Mouse (Mus musculus) ovary, postnatal 36 days (tissue): ENCODE results near the gene Calhm5.

ENCODE experiments used
- DNase-seq: peaks from one replicate; pipeline ENCODE4 v3.0.0; 2022; ENCODE audit warnings: low spot score, mixed read lengths

The Calhm5 gene

DNA sequence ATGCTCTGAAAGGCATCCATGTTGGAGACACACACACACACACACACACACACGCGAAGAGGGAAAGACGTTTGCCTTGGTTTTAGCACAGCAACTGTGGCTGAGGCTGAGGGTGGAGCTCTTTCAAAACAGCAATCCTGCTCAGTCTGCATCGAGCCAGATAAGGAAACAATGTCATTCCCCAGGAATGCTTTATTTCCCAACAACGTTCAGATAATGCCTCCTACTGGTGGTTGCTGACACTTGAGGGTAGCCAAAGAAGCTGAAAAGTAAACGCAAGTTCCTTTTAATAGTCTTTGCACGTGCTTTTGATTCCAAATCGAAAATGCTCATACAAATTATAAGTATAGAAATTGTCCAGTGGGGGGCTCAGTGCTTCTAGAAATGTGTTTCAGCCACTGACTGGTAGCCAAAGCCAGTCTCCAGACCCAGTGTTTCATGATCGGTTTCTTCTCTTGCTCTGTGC, at the start of gene Calhm5:
Calhm5 (minus strand) TSS at position 102 of the 466 bp plus-strand sequence.
- DNase-seq = peak; percentile 13

DNA sequence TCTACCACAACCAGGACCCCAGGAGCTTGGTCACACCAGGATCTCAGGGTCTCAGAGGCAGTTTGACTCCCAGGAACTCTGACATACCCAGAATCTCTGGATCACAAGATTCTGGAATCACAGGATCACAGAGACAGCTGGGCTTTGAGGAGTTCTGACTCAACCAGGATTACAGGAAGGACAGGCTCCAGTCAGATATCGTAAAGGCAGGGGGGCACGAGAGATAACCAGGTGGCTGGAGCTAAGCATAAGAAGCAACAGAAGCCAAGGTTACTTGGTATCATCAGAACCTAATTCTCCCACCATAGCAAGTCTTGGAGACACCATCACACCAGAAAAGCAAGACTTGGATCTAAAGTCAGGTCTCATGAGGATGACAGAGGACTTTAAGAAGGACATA, 45.4 kb upstream of the Calhm5 start:
- DNase-seq = no peak

DNA sequence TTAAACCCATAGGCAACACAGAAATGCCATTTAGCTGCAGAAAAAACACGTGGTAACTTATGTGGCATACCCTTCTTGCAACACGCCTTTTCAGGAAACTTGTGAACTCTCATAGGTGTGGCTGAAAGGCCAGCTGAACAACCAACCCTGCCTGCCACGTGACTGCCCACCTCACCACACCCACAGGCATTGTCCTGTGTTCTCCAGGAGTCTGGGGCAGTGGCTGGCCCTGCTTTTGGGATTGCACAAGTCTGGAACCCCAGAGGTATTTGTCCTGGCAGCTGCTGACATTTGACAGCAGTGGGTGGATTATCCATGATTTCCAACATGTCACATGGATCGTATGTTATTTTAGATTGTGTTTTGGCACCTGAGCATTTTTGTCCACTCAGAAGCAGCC, 43.4 kb upstream of the Calhm5 start:
- DNase-seq = no peak

- DNase-seq = no peak
Measured at GRCm38 (mm10) chr10:34138027-34138426, 41.7 kb upstream of the Calhm5 start.

GRCm38 (mm10) chr10:34136432-34136831, 40.1 kb upstream of the Calhm5 start:
- no peak for DNase-seq

- no peak for DNase-seq
Measured at GRCm38 (mm10) chr10:34131356-34131755, 35.0 kb upstream of the Calhm5 start.

DNA sequence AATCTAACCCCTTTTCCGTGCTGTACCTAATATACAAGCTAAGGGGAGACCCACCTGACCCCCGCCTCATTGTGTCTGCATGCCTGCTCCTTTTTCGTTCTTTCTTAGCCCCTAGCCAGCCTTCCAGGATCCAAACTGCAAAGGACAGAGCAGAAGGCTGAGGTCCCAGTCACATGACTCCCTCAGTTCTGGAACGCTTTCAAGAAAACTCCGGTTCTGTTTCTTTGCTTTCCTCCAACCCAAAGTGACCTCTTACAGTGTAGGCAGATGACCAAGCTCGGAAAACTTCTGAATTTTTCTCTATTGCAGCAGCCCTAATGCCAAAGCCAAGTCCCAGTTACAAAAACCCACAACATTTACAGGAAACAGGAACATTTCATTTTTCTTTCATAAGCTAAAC, 32.1 kb upstream of the Calhm5 start:
- DNase-seq = no peak

GRCm38 (mm10) chr10:34127392-34128378, 31.4 kb upstream of the Calhm5 start, which contains the start of gene Calhm6:
TSS of gene Calhm6 (minus strand) at chr10:34127984.
- DNase-seq = peak; percentile 48

DNA sequence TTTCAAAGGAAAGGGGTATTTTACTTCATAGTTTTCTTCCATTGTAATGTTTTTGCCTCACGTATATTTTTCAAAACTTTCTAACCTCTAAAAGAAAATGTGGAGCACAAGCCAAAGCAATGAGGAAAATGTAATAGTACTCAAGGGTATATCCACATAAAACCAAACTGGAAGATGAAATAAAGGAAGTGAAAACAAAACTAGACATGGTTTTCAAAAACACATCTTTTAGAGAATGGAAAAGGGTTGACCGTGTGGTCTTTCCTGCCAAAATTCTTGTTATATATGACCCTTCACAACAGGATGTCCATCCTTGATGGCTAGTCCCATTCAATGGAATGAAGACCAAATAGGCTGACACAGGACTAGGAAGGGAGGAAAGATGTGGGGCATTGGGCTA, 22.1 kb upstream of the Calhm5 start:
- no peak for DNase-seq

DNA sequence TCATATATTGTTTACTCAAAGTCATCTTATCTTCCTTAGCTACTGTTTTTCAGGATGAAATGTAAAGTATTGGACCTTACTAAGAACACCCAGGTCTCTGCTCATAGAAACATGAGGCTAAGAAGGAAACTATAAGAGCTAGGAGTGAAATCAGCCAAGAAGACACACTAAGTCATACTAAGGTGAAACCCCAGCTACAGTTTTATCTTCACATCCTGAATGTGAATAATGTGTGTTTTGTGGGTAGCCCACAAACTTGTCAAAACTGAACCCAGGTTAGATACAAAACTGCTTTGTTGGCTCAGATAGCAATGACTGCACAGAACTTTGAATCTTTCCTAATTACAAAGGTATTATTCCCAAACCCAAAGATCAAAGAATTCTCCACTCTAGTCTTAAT, 21.5 kb upstream of the Calhm5 start:
- DNase-seq = no peak

DNA sequence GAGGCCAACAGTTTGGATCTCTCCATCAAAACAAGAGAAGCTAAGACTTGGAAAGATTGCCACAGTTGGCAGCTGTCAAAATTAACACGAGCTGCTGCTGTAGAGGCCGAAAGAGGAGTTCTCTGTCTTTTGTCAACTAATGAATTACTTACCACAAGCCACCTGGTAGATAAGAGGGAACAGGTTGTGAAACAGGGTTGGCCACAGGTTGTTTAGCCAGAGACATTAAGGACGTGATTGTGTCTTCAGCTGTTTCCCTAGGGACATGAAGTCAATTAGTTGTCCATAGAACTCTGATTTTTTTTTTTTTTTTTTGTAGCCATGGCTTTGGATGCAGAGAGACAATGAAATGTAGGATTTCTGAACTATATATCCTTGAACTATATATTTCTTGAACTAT, 20.8 kb upstream of the Calhm5 start:
- no peak for DNase-seq

- no peak for DNase-seq
Measured at GRCm38 (mm10) chr10:34111964-34112738, 15.8 kb upstream of the Calhm5 start.

DNA sequence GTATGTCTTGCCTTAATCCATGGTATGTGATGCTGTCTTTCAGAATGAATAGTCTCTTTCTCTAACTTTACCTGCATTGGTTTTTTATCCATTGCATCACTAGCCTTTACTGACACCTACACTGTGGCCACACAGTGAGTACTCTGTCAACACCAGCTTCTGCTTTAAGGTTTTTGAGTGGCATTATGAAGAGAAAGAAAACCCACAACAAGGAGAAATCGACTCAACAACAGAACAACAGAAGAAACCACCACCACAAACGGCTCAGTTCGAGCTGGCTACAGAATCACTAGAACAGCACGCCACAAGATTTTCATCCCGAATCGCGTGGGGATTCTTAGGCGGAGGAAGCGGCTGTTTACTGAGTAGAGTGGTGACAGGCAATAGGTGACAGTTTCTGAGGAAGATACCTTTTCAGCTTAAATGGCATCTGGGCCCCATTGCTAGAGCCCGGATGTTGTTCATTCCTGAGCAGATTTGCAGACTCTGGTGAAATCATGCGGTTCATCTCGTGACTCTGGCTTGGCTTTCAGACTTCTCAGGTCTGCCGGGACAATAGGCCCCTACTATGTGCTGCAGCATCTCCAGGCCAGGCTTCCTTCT, 14.6 kb upstream of the Calhm5 start:
- DNase-seq = no peak

DNA sequence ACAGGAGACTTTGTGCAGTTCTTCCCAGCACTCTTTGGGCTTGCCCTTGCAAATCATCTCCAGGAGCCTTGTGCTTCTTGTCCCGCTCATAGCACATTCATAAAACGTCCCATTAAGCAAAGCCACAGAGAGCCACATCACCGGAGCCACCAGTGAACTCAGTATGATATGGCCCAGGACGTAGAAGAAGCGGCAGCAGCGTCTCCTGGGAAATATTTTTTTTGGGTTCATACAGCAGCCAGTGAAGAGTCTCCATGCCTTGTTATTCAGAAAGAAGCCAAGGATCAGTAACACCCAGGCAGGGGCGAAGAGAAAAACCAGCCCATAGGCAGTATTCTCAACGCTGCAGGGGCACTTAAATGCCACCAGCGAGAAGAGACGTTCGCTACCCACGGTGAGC, 355 bp downstream of the Calhm5 start:
- DNase-seq = no peak

- DNase-seq = no peak
Measured at GRCm38 (mm10) chr10:34095147-34095546, 1.2 kb downstream of the Calhm5 start.

GRCm38 (mm10) chr10:34091888-34092287, 4.4 kb downstream of the Calhm5 start:
- DNase-seq = no peak

- DNase-seq = no peak
Measured at GRCm38 (mm10) chr10:34090481-34090880, 5.8 kb downstream of the Calhm5 start.

DNA sequence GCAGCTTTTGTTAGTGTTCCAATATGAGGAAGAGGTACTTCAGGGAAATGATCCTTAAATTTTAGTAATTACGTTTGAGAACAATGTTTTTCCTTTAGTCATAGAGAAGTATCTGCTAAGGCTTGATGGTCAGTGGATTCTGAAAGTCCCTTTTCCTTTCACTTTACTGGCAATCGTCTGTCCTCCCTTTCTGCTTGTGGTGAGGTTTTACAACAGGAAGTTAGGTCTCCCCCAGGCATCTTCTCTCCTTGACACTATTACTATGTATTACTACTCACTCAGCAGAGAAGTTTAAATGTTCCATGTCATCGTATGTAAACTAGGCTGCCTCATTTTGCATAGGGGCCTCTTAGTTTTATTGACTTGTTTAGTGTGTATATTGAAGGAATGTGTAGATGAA, 6.8 kb downstream of the Calhm5 start:
- no peak for DNase-seq

DNA sequence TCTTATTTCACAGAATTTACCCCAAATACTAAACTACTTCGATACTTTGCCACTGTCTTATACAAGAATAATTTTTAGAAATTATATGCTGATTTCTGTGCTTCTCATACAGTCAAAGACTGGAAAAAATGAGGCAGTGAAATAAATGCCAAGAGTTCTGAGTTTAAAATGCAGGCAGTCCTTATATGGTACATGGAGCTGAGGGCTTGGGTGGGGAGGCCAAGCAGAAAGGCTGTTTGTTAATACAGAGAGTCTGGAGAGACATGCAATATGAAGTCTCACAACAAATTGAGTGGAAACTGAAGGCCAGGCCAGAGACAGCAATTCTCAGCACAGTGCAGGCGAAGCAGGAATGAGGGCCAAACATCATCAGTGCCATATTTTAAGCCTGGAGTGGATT, 7.8 kb downstream of the Calhm5 start:
- DNase-seq = no peak

- DNase-seq = no peak
Measured at GRCm38 (mm10) chr10:34086514-34086913, 9.8 kb downstream of the Calhm5 start.

DNA sequence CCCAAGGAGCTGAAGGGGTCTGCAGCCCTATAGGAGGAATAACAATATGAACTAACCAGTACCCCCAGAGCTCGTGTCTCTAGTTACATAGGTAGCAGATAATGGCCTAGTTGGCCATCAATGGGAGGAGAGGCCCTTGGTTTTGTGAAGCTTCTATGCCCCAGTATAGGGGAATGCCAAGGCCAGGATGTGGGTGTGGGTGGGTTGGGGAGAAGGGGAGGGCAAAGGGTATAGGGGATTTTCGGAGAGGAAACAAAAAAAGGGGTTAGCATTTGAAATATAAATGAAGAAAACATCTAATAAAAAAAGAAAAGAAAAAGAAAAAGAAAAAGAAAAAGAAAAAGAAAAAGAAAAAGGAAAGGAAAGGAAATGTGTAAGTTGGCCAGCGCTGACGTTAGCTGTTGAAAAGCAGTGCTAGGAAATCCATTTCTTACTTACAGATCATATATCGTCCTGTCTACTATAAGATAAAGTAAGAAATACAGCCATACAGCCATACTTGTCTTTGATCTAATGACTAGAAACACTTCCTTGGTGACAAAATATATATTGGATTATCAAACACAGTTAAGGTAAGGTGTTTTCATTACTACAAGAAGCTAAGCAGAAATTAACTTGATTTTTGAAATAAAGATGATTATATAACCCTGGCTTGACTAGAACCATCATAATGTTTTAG, 21.7 kb downstream of the Calhm5 start:
- DNase-seq = no peak

- no peak for DNase-seq
Measured at GRCm38 (mm10) chr10:34071650-34072049, 24.7 kb downstream of the Calhm5 start.
